Mouse (Mus musculus) MEL (cell line): ENCODE results near the gene Macf1. TPM values are rescaled to one million over a fixed set of nuclear protein-coding genes. Genes with fewer than 3 reads are reported as not detected.

ENCODE experiments used
- DNase-seq: peaks from one replicate; pipeline ENCODE4 v3.0.0; 2011; ENCODE audit warnings: low read depth, low spot score
- H3K27ac ChIP-seq: 2 replicates; pipeline ENCODE4 v1.5.1; 2012; ENCODE audit warnings: low read depth, mild to moderate bottlenecking, control low read depth, low read length, moderate library complexity; ENCODE audit not compliant: control insufficient read depth
- H3K27me3 ChIP-seq, 2 experiments: fragments of 150-350 bp in 1 of 2; sonication (generic) in 1 of 2; 2 replicates each; pipeline ENCODE4 v1.6.1; 2012; ENCODE audit warnings: low read length in 2 of 2, mild to moderate bottlenecking in 2 of 2, improper control_type of control experiment in 1 of 2, moderate library complexity in 1 of 2; ENCODE audit not compliant: insufficient read depth in 2 of 2, control insufficient read depth in 1 of 2
- H3K36me3 ChIP-seq, 2 experiments: 2 replicates each; pipeline ENCODE4 v1.6.1; 2012 to 2014; ENCODE audit warnings: low read length in 2 of 2, improper control_type of control experiment in 1 of 2, inconsistent platforms in 1 of 2, mild to moderate bottlenecking in 1 of 2; ENCODE audit not compliant: insufficient read depth in 2 of 2, control insufficient read depth in 1 of 2
- H3K4me1 ChIP-seq, 2 experiments: fragments of 150-350 bp in 1 of 2; sonication (generic) in 1 of 2; 2 replicates each; pipeline ENCODE4 v1.6.1; 2012; ENCODE audit warnings: low read length in 2 of 2, improper control_type of control experiment in 1 of 2, mild to moderate bottlenecking in 1 of 2; ENCODE audit not compliant: insufficient read depth in 2 of 2, control insufficient read depth in 1 of 2
- H3K4me3 ChIP-seq, 2 experiments: fragments of 150-350 bp in 1 of 2; sonication (generic) in 1 of 2; 2 replicates each; pipeline ENCODE4 v1.5.1; 2012; ENCODE audit warnings: low read depth in 2 of 2, low read length in 2 of 2, mild to moderate bottlenecking in 2 of 2, moderate library complexity in 2 of 2, control low read depth in 1 of 2, improper control_type of control experiment in 1 of 2; ENCODE audit not compliant: control insufficient read depth in 1 of 2, insufficient read depth in 1 of 2
- H3K79me2 ChIP-seq: 2 replicates; pipeline ENCODE4 v1.6.1; 2012; ENCODE audit warnings: mild to moderate bottlenecking, low read length, moderate library complexity; ENCODE audit not compliant: control insufficient read depth, poor library complexity, insufficient read depth
- H3K9ac ChIP-seq: 2 replicates; pipeline ENCODE4 v1.6.1; 2012; ENCODE audit warnings: low read depth, mild to moderate bottlenecking, control low read depth, low read length, moderate library complexity; ENCODE audit not compliant: control insufficient read depth, poor library complexity, severe bottlenecking
- H3K9me3 ChIP-seq: fragments of 150-350 bp; sonication (generic); replicated peaks from 2 replicates; pipeline ENCODE4 v1.6.1; 2012; ENCODE audit warnings: mild to moderate bottlenecking, low read length, improper control_type of control experiment, moderate library complexity; ENCODE audit not compliant: insufficient read depth
- CTCF ChIP-seq, 3 experiments: IDR thresholded peaks in 2 of 3; conservative IDR thresholded peaks in 1 of 3; 2 replicates each; pipeline ENCODE4 v1.5.1; 2011 to 2012; ENCODE audit warnings: low read length in 3 of 3, low read depth in 2 of 3, mild to moderate bottlenecking in 2 of 3, improper control_type of control experiment in 1 of 3, inconsistent platforms in 1 of 3, mixed read lengths in 1 of 3, moderate library complexity in 1 of 3; ENCODE audit not compliant: control insufficient read depth in 1 of 3, insufficient read depth in 1 of 3, poor library complexity in 1 of 3, severe bottlenecking in 1 of 3
- E2F4 ChIP-seq: IDR thresholded peaks from 2 replicates; pipeline ENCODE4 v1.6.1; 2011; ENCODE audit warnings: low read depth, low read length, improper control_type of control experiment, borderline replicate concordance
- ELF1 ChIP-seq: IDR thresholded peaks from 2 replicates; pipeline ENCODE4 v1.6.1; 2014; ENCODE audit warnings: low read depth, mild to moderate bottlenecking, inconsistent platforms, low read length, improper control_type of control experiment, moderate library complexity
- ETS1 ChIP-seq: IDR thresholded peaks from 2 replicates; pipeline ENCODE4 v1.6.1; 2012; ENCODE audit warnings: low read depth, mild to moderate bottlenecking, inconsistent platforms, low read length, improper control_type of control experiment, moderate library complexity
- GATA1 ChIP-seq: IDR thresholded peaks from 2 replicates; pipeline ENCODE4 v1.6.1; 2011; ENCODE audit warnings: low read depth, low read length, improper control_type of control experiment
- MAFK ChIP-seq: IDR thresholded peaks from 2 replicates; pipeline ENCODE4 v1.6.1; 2011; ENCODE audit warnings: low read depth, mild to moderate bottlenecking, low read length, improper control_type of control experiment, borderline replicate concordance
- MAX ChIP-seq: IDR thresholded peaks from 2 replicates; pipeline ENCODE4 v1.6.1; 2011; ENCODE audit warnings: low read length, improper control_type of control experiment
- MXI1 ChIP-seq: IDR thresholded peaks from 2 replicates; pipeline ENCODE4 v1.6.1; 2011; ENCODE audit warnings: mild to moderate bottlenecking, low read depth, low read length, improper control_type of control experiment
- MYB ChIP-seq: IDR thresholded peaks from 2 replicates; pipeline ENCODE4 v1.6.1; 2011; ENCODE audit warnings: mild to moderate bottlenecking, low read depth, low read length, improper control_type of control experiment
- NELFE ChIP-seq: IDR thresholded peaks from 2 replicates; pipeline ENCODE4 v1.6.1; 2011; ENCODE audit warnings: low read depth, low read length, improper control_type of control experiment
- NRF1 ChIP-seq: IDR thresholded peaks from 2 replicates; pipeline ENCODE4 v1.6.1; 2014; ENCODE audit warnings: low read depth, mild to moderate bottlenecking, inconsistent platforms, low read length, improper control_type of control experiment, moderate library complexity; ENCODE audit not compliant: poor library complexity, insufficient read depth, severe bottlenecking
- POLR2A ChIP-seq, 2 experiments: IDR thresholded peaks; 2 replicates each; pipeline ENCODE4 v1.6.1; 2011 to 2012; ENCODE audit warnings: low read length in 2 of 2, mild to moderate bottlenecking in 2 of 2, control low read depth in 1 of 2, improper control_type of control experiment in 1 of 2, low read depth in 1 of 2, moderate library complexity in 1 of 2; ENCODE audit not compliant: control insufficient read depth in 1 of 2, insufficient read depth in 1 of 2, poor library complexity in 1 of 2
- POLR2AphosphoS2 ChIP-seq: IDR thresholded peaks from 2 replicates; pipeline ENCODE4 v1.6.1; 2011; ENCODE audit warnings: low read length, improper control_type of control experiment
- POLR2AphosphoS5 ChIP-seq: IDR thresholded peaks from 2 replicates; pipeline ENCODE4 v1.6.1; 2012; ENCODE audit warnings: low read depth, borderline replicate concordance, mild to moderate bottlenecking, inconsistent platforms, low read length, moderate library complexity, mixed read lengths
- RCOR1 ChIP-seq: IDR thresholded peaks from 2 replicates; pipeline ENCODE4 v1.6.1; 2012; ENCODE audit warnings: low read depth, mild to moderate bottlenecking, inconsistent platforms, low read length, improper control_type of control experiment
- TCF12 ChIP-seq: IDR thresholded peaks from 2 replicates; pipeline ENCODE4 v1.6.1; 2014; ENCODE audit warnings: low read depth, mild to moderate bottlenecking, inconsistent platforms, low read length, improper control_type of control experiment, moderate library complexity
- USF1 ChIP-seq: IDR thresholded peaks from 2 replicates; pipeline ENCODE4 v1.6.1; 2014; ENCODE audit warnings: low read depth, mild to moderate bottlenecking, inconsistent platforms, low read length, improper control_type of control experiment, moderate library complexity
- ZC3H11A ChIP-seq: IDR thresholded peaks from 2 replicates; pipeline ENCODE4 v1.6.1; 2012; ENCODE audit warnings: low read depth, mild to moderate bottlenecking, inconsistent platforms, low read length, improper control_type of control experiment
- ZKSCAN1 ChIP-seq: IDR thresholded peaks from 2 replicates; pipeline ENCODE4 v1.6.1; 2012; ENCODE audit warnings: low read depth, mild to moderate bottlenecking, inconsistent platforms, low read length, improper control_type of control experiment, moderate library complexity
- ZMIZ1 ChIP-seq: IDR thresholded peaks from 2 replicates; pipeline ENCODE4 v1.6.1; 2012; ENCODE audit warnings: low read depth, mild to moderate bottlenecking, inconsistent platforms, low read length, improper control_type of control experiment, moderate library complexity
- ZNF384 ChIP-seq: IDR thresholded peaks from 2 replicates; pipeline ENCODE4 v1.6.1; 2012; ENCODE audit warnings: low read depth, mild to moderate bottlenecking, inconsistent platforms, low read length, improper control_type of control experiment
- polyA plus RNA-seq, 2 experiments: library from polyadenylated mRNA; stranded (reverse) in 1 of 2; unstranded in 1 of 2; fragments of >175 nt in 1 of 2; fragments of >200 nt in 1 of 2; gene quantifications; 2 replicates each; pipeline versions ENCODE4 v1.2.1 to v1.2.4; 2012; ENCODE audit warnings: low replicate concordance in 2 of 2, low read depth in 1 of 2; ENCODE audit not compliant: insufficient read length in 2 of 2, insufficient read depth in 1 of 2, missing spikeins in 1 of 2
- total RNA-seq: library from RNA; depleted of rRNA; stranded (reverse); fragments of 300-350 nt; gene quantifications from 2 replicates; pipeline ENCODE4 v1.2.3, GENCODE M21; 2012

Macf1 gene
- total and polyA plus RNA-seq, 3 experiments: 18.5 to 71.4 (median 60.8) TPM

DNA sequence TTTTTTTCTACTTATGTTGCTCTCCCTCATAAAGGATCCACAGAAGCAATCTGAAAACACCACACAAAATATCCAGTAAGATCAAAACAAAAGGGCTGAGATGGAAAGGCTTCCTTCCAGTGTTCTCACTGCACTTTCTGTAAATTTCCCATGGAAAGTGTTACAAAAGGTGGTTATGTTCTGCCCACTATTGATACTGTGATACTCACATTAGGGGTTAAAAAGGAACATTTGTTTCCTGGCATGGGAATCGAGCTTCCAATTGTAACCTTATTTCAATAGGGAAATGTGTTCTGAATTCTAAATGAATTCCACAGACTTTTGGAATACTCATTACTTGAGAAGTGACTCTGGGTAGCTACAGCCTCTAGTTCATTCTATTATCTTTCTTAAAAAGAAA lies 299.1 kb downstream of the Macf1 start:
- TF ChIP-seq ZNF384 (no peak), CTCF (IDR thresholded peaks at IDR 0.05 in 2 of 3, conservative IDR thresholded peaks at IDR 0.05 in 1 of 3; ENCODE audit: control insufficient read depth in 1 of 3, insufficient read depth in 1 of 3, low read depth in 2 of 3, low read length in 3 of 3, poor library complexity in 1 of 3, severe bottlenecking in 1 of 3) (no peak), ETS1 (no peak), POLR2AphosphoS5 (no peak), MXI1 (no peak), RCOR1 (no peak), MAFK (no peak), USF1 (no peak), ELF1 (no peak), POLR2AphosphoS2 (no peak), NELFE (no peak), ZMIZ1 (no peak)
- Histone ChIP-seq H3K27me3 (no peaks in the 10 kb centered on the region), H3K4me1 (no peaks in the 10 kb centered on the region), H3K9ac (no peak overlapping the region), H3K36me3 (peaks cover 0 to 48% of the 10 kb centered on the region in 2 experiments; a peak in 2 of 4 replicates), H3K27ac (no peak overlapping the region), H3K9me3 (no peaks in the 10 kb centered on the region), H3K79me2 (no peaks in the 10 kb centered on the region), H3K4me3 (no peak overlapping the region)
- no peak for DNase-seq

GRCm38 (mm10) chr4:123383173-123383572 lies 301.0 kb downstream of the Macf1 start:
- Histone ChIP-seq H3K79me2 (no peaks in the 10 kb centered on the region), H3K9ac (no peak overlapping the region), H3K9me3 (no peaks in the 10 kb centered on the region), H3K27ac (no peak overlapping the region), H3K27me3 (no peaks in the 10 kb centered on the region), H3K4me1 (no peaks in the 10 kb centered on the region), H3K4me3 (no peak overlapping the region), H3K36me3 (peaks cover 0 to 53% of the 10 kb centered on the region in 2 experiments; a peak in 2 of 4 replicates)
- no peak for TF ChIP-seq NELFE
- TF ChIP-seq GATA1: no peak
- no peak for TF ChIP-seq CTCF (IDR thresholded peaks at IDR 0.05 in 2 of 3, conservative IDR thresholded peaks at IDR 0.05 in 1 of 3; ENCODE audit: control insufficient read depth in 1 of 3, insufficient read depth in 1 of 3, low read depth in 2 of 3, low read length in 3 of 3, poor library complexity in 1 of 3, severe bottlenecking in 1 of 3)
- no peak for TF ChIP-seq POLR2AphosphoS2
- no peak for TF ChIP-seq RCOR1
- no peak for TF ChIP-seq MAX
- no peak for TF ChIP-seq TCF12
- TF ChIP-seq NRF1: no peak
- no peak for TF ChIP-seq POLR2AphosphoS5
- no peak for TF ChIP-seq ELF1
- no peak for TF ChIP-seq ZKSCAN1
- TF ChIP-seq POLR2A (IDR thresholded peaks at IDR 0.05; ENCODE audit: control insufficient read depth in 1 of 2, insufficient read depth in 1 of 2, low read depth in 1 of 2, low read length in 2 of 2, poor library complexity in 1 of 2): no peak
- TF ChIP-seq E2F4: no peak
- TF ChIP-seq ZC3H11A: no peak
- no peak for TF ChIP-seq ETS1
- no peak for TF ChIP-seq MYB
- DNase-seq: no peak
